Mouse (Mus musculus): Measurements from ENCODE around the gene Ppef1. TPM values are rescaled to one million over a fixed set of nuclear protein-coding genes. Genes with fewer than 3 reads are reported as not detected.

The Ppef1 gene
- total RNA-seq, 4 experiments from 2014 or later, result not detected

- DNase-seq (ENCODE audit: low spot score), result no peak
Measured at GRCm38 (mm10) chrX:160598562-160599458, 136.8 kb downstream of the Ppef1 start.

GRCm38 (mm10) chrX:160598055-160598454 lies 137.5 kb downstream of the Ppef1 start:
- DNase-seq (ENCODE audit: low spot score), result no peak

- DNase-seq (ENCODE audit: low spot score), result no peak
Measured at GRCm38 (mm10) chrX:160592933-160593332, 142.6 kb downstream of the Ppef1 start.

- DNase-seq (ENCODE audit: low spot score), result no peak
Measured at GRCm38 (mm10) chrX:160590147-160590546, 145.4 kb downstream of the Ppef1 start.

GRCm38 (mm10) chrX:160588523-160588922 lies 147.0 kb downstream of the Ppef1 start:
- no peak for DNase-seq (ENCODE audit: low spot score)

- DNase-seq (ENCODE audit: low spot score), result no peak
Measured at GRCm38 (mm10) chrX:160585110-160585509, 150.5 kb downstream of the Ppef1 start.

GRCm38 (mm10) chrX:160584148-160584838 lies 151.3 kb downstream of the Ppef1 start:
- DNase-seq (ENCODE audit: low spot score), result no peak

- DNase-seq (ENCODE audit: low spot score), result no peak
Measured at GRCm38 (mm10) chrX:160583589-160583988, 152.0 kb downstream of the Ppef1 start.

Other genes starting within 250 kb of the Ppef1 start
- gene Phka2, start 233.6 kb downstream of the Ppef1 start, total RNA-seq (2022), result 10 to 100 TPM in 2 of 4 experiments, 1 to 10 TPM in 2; 7.8 to 15.9 (median 10.8) TPM
- gene Rs1, start 32.2 kb upstream of the Ppef1 start, total RNA-seq (2022), result under 1 TPM; 0.14 to 0.72 (median 0.23) TPM
- gene Gja6, start 171.3 kb upstream of the Ppef1 start, total RNA-seq (2022), result under 1 TPM in 2 of 4 experiments, not detected in 2; 0.17 to 0.22 TPM

Measured in heart, adult 8-10 months (tissue).